In genomic region chr12:12208216-12208615, GRCm38 (mm10) we compare ENCODE assay signal across 26 mouse cellular contexts. TPM values are rescaled to one million over a fixed set of nuclear protein-coding genes. Genes with fewer than 3 reads are reported as not detected.
DNase-seq lines count a peak whose midpoint lies in the region; ATAC-seq and TF ChIP-seq lines count a peak whose summit lies in the region.
"Had no signal": no experiment of that assay in that cellular context is flagged by ENCODE, and none has a peak within 500 bp of the region (broad histone marks: within the 10 kb centered on the region; RNA-seq: fewer than 3 reads in every experiment).

No protein-coding gene starts in this region.

- no peak overlapping the region for H3K27ac ChIP-seq in kidney, adult 2 months (ENCODE audit: insufficient read depth, low read depth, low read length)
- H3K27ac ChIP-seq in left cerebral cortex, adult 2 months, result peak overlapping the region; percentile 30; the same call in 1 of the 2 replicates
- H3K27ac ChIP-seq: embryonic facial prominence, embryonic 10.5 days; embryonic facial prominence, embryonic 13.5 days; forebrain, embryonic 10.5 days; forebrain, embryonic 13.5 days; heart, adult 2 months; hindbrain, embryonic 12.5 days; hindbrain, embryonic 15.5 days had no signal

- no peak for TF ChIP-seq POLR2A in kidney, adult 2 months (IDR thresholded peaks at IDR 0.05; ENCODE audit: low read depth, low read length)

- intact Hi-C loops in left cerebral cortex, adult 2 months (cut with DNase I), result no loop called here
- intact Hi-C loops in left cerebral cortex, postnatal 10 days (cut with DNase I), result no loop called here

- H3K4me3 ChIP-seq in kidney, adult 2 months (ENCODE audit: insufficient read depth, low read depth, low read length), result no peak overlapping the region
- H3K4me3 ChIP-seq in left cerebral cortex, adult 2 months, result no peak overlapping the region
- H3K4me3 ChIP-seq: embryonic facial prominence, embryonic 10.5 days; embryonic facial prominence, embryonic 13.5 days; erythroblast, embryonic 14.5 days; forebrain, embryonic 10.5 days; forebrain, embryonic 13.5 days; heart, adult 2 months; hindbrain, embryonic 12.5 days; hindbrain, embryonic 15.5 days had no signal

- H3K27me3 ChIP-seq in kidney, adult 2 months (replicated peaks; ENCODE audit: control insufficient read depth, insufficient read depth, low read length), result no peaks in the 10 kb centered on the region
- H3K27me3 ChIP-seq: embryonic facial prominence, embryonic 13.5 days; forebrain, embryonic 13.5 days; hindbrain, embryonic 12.5 days; hindbrain, embryonic 15.5 days had no signal

- no peaks in the 10 kb centered on the region for H3K36me3 ChIP-seq in kidney, adult 2 months (ENCODE audit: control insufficient read depth, insufficient read depth, low read length)
- H3K36me3 ChIP-seq: embryonic facial prominence, embryonic 10.5 days; embryonic facial prominence, embryonic 13.5 days; forebrain, embryonic 10.5 days; hindbrain, embryonic 12.5 days; hindbrain, embryonic 15.5 days had no signal

- WGBS in kidney, adult 2 months, result 33% methylated on average over 1 of the region's 1 CpGs

- DNase-seq in frontal cortex, postnatal 14 days (ENCODE audit: low spot score in 2 of 2), result no peak
- peak; percentile 66 for DNase-seq in kidney, adult 2 months
- DNase-seq in kidney, adult 18-20 months, result no peak
- no peak for DNase-seq in left cerebral cortex, adult 2 months (ENCODE audit: extremely low spot score in 1 of 2, low spot score in 2 of 2)
- no peak for DNase-seq in left cerebral cortex, postnatal 10 days (ENCODE audit: extremely low spot score in 1 of 2, low spot score in 2 of 2)
- peak; percentile 20 to 39 for DNase-seq in kidney, postnatal 36 days
- DNase-seq in right cerebral cortex, postnatal 25 days, result no peak
- DNase-seq: adrenal gland, postnatal 10 days; adrenal gland, postnatal 36 days; cerebellum, adult 11 months; cerebellum, adult 2 months; cerebellum, adult 9-11 months; cerebellum, postnatal 25 days; embryo, embryonic 11 days; gastrocnemius, postnatal 25 days; heart, adult 2 months had no signal

- H3K4me1 ChIP-seq in kidney, adult 2 months (ENCODE audit: control insufficient read depth, insufficient read depth, low read length), result no peaks in the 10 kb centered on the region
- H3K4me1 ChIP-seq: embryonic facial prominence, embryonic 10.5 days; embryonic facial prominence, embryonic 13.5 days; forebrain, embryonic 10.5 days; forebrain, embryonic 13.5 days; hindbrain, embryonic 12.5 days; hindbrain, embryonic 15.5 days had no signal

- ATAC-seq in frontal cortex, adult (ENCODE audit: low TSS enrichment), result peak; percentile 34; the same call in 1 of the 2 replicates
- ATAC-seq: activated CD4-positive, CD25-positive, alpha-beta regulatory T cell, adult 4 months; forebrain, embryonic 13.5 days; forebrain, embryonic 16.5 days had no signal

- no peak for TF ChIP-seq CTCF in kidney, adult 2 months (conservative IDR thresholded peaks at IDR 0.05; ENCODE audit: insufficient read depth, insufficient read length, low read depth, low read length)
- TF ChIP-seq CTCF in left cerebral cortex, adult 2 months (IDR thresholded peaks at IDR 0.05), result no peak

RNA-seq across cellular contexts. Expression of gene Fam49a, which starts 53.7 kb away (rescaled TPM):
- polyA plus RNA-seq in kidney, adult 2 months (2012; rRNA removed), result 2.4 and 3.4 TPM in 2 replicates
- total RNA-seq in left cerebral cortex, adult 2 months (2021), result 100 to 1,000 TPM; 174 to 176 TPM
- 100 to 1,000 TPM; 330 to 354 TPM for total RNA-seq in left cerebral cortex, postnatal 10 days (2021)

Comparison
In these comparisons a context has a peak if more than half of its experiments do, and no peak if none do; other contexts are left out.
1. DNase-seq: peak in kidney, adult 2 months (single experiment) and kidney, postnatal 36 days (2 of 2); none in frontal cortex, postnatal 14 days (0 of 2), kidney, adult 18-20 months (single experiment), left cerebral cortex, adult 2 months (0 of 2), left cerebral cortex, postnatal 10 days (0 of 2) and right cerebral cortex, postnatal 25 days (single experiment).